ENCODE assay signal across 20 mouse cellular contexts in the genomic region with DNA sequence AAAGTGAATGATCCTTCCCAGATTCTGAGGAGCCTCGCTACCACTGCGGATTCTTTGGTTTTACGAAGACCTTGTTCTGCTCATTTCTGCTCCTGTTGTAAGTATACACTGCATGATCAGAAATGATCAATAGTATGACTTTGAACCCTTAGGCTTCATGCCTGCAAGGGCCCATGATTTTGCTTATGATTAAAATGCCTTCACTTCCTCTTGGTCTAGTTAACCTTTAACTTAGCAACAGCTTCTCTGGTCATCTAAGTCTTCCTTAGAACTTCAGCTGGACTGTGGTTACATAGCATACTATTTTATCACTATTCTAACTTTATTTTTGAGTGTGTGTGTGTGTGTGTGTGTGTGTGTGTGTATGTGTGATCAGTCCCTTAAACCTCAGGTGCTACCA.
"Had no signal": no experiment of that assay in that cellular context is flagged by ENCODE, and none has a peak within 500 bp of the region (broad histone marks: within the 10 kb centered on the region; RNA-seq: fewer than 3 reads in every experiment).

No protein-coding gene starts in this region.

- H3K4me2 ChIP-seq: lung, embryonic 14.5 days; midbrain, embryonic 12.5 days; neural tube, embryonic 13.5 days; neural tube, embryonic 15.5 days; stomach, embryonic 15.5 days had no signal

- H3K4me3 ChIP-seq: midbrain, embryonic 10.5 days; midbrain, embryonic 12.5 days; myocyte; neural tube, embryonic 13.5 days; neural tube, embryonic 15.5 days; stomach, embryonic 15.5 days had no signal

- H3K27me3 ChIP-seq: midbrain, embryonic 12.5 days; neural tube, embryonic 13.5 days; neural tube, embryonic 15.5 days; stomach, embryonic 15.5 days had no signal

- DNase-seq: liver, postnatal 0 days; lung, embryonic 14.5 days; lung, postnatal 10 days; lung, postnatal 4 days; midbrain, embryonic 14.5 days; retina, postnatal 1 day; right cerebral cortex, adult 18-20 months; right cerebral cortex, postnatal 25 days; right cerebral cortex, postnatal 4 days; thymus, adult 2 months; thymus, postnatal 25 days; thymus, postnatal 4 days had no signal

- H3K9me3 ChIP-seq: midbrain, embryonic 10.5 days; midbrain, embryonic 12.5 days; neural tube, embryonic 13.5 days; neural tube, embryonic 15.5 days; stomach, embryonic 15.5 days had no signal

- H3K9ac ChIP-seq: liver, postnatal 0 days; lung, embryonic 14.5 days; midbrain, embryonic 12.5 days; neural tube, embryonic 13.5 days; neural tube, embryonic 15.5 days; stomach, embryonic 15.5 days had no signal

- H3K27ac ChIP-seq: midbrain, embryonic 10.5 days; midbrain, embryonic 12.5 days; neural tube, embryonic 13.5 days; neural tube, embryonic 15.5 days; stomach, embryonic 15.5 days; stomach, postnatal 0 days had no signal

- H3K36me3 ChIP-seq: midbrain, embryonic 10.5 days; midbrain, embryonic 12.5 days; neural tube, embryonic 13.5 days; neural tube, embryonic 15.5 days; stomach, embryonic 15.5 days had no signal

- H3K4me1 ChIP-seq: midbrain, embryonic 10.5 days; midbrain, embryonic 12.5 days; neural tube, embryonic 13.5 days; neural tube, embryonic 15.5 days; stomach, embryonic 15.5 days had no signal

- ATAC-seq: liver, postnatal 0 days; midbrain, embryonic 16.5 days had no signal
